Mouse (Mus musculus): ENCODE data around the gene Sema4g.

Gene Sema4g

DNA sequence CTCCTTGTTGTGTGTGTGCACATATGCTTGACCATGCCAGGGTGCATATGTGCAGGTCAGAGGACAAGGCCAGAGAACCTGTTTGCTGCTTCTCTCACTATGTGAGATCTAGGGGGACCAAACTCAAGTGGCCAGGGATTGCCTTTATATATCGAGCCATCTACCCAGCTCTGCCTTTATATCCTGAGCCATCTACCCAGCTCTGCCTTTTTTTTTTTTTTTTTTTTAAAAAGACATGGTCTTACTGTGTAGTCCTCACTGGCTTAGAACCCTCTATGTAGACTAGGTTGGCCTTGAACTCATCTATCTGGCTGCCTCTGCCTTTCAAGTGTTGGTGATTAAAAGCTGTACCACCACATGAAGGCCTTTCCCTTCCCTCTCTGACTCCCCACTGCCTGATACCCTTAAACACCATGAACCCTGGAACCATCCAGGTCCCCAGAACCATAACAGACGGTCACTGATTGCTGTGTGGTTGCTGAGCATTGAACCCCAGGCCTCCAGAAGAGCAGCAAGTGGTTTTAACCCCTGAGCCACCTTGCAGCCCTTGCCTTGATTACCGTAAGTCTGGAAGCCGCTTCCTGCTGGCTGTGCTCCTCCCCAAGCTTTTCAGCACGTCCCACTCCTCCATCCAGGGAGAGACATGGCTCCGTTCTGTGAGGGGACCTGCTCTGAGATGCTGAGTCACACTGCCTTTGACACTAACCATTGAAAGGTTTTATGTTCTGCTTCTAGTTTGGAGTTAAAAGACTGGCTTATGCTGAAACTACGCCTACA lies 15.0 kb downstream of the Sema4g start:
- DNase-seq (ENCODE audit: low read depth, low spot score): no peak

DNA sequence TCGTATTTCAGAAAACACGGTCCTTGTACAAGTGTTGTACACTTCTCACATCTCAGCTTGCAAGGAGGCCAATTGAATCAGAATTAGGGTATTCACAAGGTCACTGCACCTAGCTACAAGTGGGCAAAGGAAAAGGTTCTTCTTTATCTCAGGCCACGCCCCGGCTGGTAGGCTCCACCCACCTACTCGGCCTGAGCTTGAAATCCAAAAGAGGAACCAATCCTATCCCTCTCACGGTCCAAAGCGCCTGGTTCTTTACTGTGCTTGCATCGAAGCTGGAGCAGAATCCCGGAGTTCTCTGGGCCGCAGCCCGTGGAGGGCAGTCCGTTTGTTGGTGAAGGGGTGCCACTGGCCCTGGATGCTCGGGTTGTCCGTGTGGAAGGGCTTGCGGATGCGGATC lies 16.5 kb downstream of the Sema4g start, which contains the start of gene Twnk:
Twnk (plus strand) TSS at position 220 of the 400 bp plus-strand sequence.
- peak; percentile 92 for DNase-seq (ENCODE audit: low read depth, low spot score)

DNA sequence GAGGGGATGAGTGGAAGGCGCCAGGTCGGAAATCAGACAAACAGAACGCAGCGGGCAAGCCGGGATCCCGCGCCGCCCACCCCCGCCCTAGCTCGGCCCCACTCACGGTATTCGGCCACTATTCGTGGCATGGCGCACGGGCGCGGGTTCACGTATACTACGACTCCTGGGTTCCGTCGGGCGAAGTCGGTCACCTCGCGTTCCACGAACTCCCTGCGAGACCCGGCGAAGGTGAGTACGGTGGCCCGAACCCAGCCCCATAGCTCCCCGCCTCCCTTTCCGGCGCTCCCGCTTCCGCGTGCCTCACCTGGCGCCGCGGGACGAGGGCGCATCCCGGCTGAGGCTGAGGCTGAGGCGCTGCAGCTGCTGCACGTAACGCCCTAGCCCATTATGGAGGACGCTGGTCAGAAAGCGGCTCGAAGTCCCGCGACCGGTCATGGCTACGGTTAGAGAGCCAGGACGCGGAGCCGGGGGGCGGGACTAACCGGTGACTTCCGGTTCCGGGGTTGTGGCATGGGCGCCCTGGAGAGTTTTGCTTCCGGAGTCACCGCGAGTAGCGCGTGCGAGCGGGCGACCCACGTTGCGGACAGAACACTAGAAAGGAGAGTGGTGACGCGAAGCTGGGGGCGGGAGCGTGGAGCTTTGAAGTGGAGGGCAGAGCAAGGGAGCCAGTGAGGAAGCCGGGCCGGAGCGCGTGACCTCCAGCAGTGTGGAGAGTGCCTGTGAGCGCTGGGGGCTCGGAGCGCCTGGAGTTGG lies 17.2 kb downstream of the Sema4g start, which contains the start of gene Mrpl43:
Mrpl43 (minus strand) TSS at position 486 of the 756 bp plus-strand sequence.
- DNase-seq (ENCODE audit: low read depth, low spot score): peak; percentile 94

DNA sequence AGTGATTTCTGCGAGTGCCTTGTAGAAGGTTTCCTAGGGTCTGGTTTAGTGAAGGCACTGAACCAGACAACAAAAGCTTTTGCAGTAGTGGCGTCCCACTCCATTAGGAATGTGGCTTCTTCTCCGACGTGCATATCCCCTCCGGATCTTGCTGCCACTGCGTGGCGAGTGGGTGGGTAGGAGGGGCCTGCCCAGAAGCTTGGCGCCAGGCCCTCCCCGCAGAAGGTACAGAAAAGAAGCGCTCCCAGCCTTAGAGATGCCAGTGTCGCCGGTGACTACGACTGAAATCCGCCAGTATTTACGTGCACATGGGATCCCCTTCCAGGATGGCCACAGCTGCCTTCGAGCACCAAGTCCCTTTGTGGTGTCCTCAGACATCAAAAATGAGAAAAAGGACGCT lies 18.1 kb downstream of the Sema4g start:
- DNase-seq (ENCODE audit: low read depth, low spot score): no peak

DNA sequence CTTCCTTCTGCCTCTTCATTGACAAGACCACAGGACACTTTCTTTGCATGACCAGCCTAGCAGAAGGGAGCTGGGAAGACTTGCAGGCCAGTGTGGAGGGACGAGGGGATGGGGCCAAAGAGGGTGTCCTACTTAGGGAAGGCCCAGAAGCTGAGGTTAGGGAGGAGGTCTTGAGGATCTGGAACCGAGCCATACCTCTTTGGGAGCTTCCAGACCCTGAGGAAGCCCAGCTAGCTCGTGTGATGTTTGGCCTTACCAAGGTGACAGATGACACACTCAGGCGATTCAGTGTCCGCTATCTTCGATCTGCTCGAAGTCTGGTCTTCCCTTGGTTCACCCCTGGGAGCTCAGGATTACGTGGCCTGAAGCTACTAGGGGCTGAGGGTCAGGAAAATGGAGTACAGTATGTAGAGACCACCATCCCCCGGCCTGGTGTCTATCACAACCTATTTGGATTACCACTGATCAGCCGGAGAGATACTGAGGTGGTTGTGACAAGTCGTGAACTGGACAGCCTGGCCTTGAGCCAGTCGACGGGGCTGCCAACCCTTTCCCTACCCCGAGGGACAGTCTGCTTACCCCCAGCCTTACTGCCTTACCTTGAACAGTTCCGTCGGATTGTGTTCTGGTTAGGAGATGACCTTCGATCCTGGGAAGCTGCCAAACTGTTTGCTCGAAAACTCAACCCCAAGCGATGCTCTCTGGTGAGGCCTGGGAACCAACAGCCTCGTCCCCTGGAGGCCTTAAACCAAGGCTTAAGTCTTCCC lies 18.7 kb downstream of the Sema4g start:
- no peak for DNase-seq (ENCODE audit: low read depth, low spot score)

DNA sequence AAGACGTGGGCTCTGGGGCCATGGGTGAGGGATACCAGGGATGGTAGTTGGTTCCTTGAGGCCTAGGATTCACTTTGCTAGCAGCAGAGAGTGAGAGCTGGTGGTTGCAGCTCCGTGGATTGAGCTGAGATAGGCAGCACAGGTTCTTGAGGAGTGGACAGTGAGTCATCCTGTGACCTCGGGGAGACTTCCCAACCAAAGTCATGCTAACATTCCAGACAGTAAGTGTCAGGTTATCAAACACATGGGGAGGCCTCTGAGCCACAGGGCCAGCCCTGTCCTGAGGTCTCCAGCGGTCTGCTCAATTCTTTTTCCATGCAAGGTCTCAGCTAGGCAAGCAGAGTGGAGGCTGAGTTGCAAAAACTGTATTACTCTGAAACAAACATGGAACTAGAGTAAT lies 21.7 kb downstream of the Sema4g start:
- DNase-seq (ENCODE audit: low read depth, low spot score): no peak

DNA sequence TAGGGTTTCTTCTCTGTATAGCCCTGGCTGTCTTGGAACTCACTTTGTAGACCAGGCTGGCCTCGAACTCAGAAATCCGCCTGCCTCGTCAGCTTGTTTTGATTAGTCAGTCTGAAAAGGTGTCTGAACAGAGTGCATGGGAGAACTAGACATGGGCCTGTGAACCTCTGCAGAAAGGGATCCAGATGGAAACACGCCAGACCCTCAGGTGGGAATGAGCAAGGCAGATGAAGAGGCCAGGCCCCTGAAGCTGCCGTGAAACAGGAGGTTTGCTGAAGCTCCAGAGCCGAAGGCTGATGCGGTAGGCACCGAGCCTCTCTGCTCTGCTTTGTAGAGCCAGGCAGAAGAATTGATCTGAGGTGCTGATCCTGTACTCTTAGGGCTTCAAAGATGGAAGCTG lies 23.3 kb downstream of the Sema4g start:
- no peak for DNase-seq (ENCODE audit: low read depth, low spot score)

DNA sequence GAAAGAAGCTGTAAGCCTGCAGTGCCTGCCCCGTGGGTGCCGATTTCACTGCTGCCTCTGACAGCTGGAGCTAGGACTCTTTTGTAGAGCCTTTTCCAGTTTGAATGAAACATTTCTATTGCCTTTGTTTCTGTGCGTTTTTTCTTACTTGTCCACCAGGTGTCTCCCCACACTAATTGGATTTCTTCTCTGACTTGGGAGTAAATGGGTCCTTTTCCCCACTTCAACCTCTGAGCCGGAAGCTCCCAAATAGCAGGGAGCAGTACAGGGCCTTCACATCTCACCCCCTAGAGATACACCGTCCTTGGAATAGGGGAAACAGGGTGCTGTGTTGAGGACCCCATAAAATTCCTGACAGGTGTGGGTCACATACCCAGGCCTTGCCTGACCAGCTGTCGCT lies 23.7 kb downstream of the Sema4g start:
- peak; percentile 39 for DNase-seq (ENCODE audit: low read depth, low spot score)

DNA sequence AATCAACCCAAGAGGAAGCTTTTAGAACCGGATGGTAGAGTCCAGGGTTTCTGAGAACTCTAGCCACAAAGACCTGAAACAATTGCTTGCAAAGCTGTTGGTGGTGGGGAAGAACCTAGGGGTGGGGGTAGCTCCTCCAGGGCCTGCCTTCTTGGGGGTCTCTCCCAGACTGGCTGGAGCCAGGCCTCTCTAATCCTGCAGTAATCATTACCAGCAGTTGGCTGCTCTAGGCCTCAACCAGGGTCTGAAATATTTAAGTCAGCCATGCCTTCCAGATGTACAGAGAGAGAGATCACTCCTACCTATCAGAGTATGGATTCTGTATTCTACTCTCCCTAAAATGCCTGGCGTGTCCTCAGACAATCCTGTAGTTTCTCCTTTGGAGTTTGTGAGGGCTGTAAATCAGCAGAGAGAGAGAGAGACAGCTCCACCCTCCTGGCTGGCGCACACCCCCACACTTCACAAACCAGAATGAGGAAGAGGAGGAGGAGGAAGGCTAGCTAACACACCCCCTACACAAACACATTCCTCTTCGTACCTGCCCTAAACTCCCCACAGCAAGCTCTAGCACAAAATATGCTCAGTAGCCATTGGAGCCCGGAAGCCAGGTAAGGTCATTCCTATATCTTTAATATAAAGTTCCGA lies 24.8 kb downstream of the Sema4g start:
- no peak for DNase-seq (ENCODE audit: low read depth, low spot score)

DNA sequence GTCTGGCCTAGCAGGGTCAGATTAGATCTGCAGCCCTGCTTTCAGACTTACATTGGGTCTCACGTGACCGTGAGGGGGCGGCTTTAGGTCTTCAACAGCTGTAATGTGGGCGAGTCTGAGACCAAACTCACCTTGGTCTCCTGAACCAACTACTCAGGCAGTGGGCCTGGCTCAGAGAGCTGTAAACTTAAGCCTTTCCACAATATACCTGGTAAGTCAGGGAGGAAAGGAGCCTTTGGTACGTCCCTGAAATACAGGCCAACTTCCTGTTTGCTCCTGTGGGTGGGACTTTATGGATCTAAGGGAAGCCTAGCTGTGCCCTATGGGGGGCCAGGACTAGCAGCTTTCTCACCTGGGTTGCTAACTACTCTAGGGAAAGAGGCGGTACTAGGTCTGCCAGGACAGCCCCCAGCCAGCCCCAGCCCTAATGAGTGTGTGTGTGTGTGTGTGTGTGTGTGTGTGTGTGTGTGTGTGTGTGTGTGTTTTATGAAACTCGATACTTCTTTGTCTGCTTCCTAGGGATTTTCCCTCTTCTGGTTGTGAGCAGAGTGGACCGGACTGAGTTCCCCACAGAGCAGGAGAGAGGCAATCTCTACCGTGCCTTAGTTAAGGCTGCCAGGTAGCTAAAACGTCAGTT lies 25.6 kb downstream of the Sema4g start, which contains the start of gene Lzts2:
Lzts2 (plus strand) TSS at position 80 of the 637 bp plus-strand sequence.
- DNase-seq (ENCODE audit: low read depth, low spot score): peak; percentile 68

DNA sequence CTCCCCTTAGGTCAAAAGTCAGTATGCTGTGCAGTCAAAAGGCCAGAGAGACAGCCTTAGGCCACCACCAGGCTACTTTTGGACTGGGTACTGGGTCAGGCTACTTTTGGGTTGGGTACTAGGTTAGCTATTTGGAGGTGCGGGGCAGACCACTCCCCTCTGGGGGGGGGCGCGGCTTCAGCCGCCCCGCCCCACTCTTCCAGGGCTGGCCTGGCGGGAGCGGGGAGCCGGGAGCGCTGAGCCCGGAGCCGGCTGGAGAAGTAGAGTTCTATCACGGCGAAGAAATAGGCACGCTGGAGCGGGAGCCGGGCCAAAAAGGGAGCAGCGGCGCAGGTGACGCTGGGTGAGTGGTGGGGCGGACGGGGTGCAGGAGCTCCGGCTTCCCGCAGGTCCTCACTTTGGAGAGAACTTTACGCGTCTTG lies 26.1 kb downstream of the Sema4g start:
- DNase-seq (ENCODE audit: low read depth, low spot score): peak; percentile 66

DNA sequence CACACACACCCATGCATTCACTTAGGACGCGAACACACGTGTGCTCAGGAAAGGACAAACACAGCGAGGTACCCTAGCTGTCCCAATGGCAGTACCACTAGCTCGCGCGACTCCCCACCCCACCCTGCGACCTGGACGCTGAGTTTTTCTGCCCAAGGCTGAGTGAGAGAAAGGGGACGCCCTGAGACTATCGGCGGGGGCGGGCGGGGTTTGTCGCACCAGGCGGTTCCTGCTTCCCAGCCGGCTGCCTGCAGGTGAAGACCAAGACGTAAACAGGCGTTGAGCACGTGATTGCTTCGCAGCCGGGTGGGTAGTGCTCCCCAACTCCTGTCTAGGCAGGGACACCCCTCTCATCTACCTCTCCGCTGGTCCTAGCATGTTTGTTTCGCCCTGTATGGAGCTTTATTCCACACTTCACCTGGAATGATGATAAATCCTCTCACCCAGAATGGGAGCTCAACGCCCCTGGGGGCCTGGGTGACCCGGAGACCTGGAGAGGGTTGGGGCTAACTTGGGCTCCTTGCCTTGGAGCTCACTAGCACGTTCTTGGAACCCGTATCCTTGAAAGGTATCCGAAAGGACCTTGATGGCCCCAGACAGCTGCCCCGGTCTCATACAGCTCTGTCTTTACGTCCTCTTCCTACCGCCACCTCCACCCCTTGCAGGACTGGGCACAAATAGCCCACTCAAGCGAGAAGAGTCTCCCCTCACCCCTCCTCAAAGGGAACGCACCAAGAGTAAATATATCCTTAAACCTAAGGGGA lies 26.8 kb downstream of the Sema4g start:
- peak; percentile 91 for DNase-seq (ENCODE audit: low read depth, low spot score)

DNA sequence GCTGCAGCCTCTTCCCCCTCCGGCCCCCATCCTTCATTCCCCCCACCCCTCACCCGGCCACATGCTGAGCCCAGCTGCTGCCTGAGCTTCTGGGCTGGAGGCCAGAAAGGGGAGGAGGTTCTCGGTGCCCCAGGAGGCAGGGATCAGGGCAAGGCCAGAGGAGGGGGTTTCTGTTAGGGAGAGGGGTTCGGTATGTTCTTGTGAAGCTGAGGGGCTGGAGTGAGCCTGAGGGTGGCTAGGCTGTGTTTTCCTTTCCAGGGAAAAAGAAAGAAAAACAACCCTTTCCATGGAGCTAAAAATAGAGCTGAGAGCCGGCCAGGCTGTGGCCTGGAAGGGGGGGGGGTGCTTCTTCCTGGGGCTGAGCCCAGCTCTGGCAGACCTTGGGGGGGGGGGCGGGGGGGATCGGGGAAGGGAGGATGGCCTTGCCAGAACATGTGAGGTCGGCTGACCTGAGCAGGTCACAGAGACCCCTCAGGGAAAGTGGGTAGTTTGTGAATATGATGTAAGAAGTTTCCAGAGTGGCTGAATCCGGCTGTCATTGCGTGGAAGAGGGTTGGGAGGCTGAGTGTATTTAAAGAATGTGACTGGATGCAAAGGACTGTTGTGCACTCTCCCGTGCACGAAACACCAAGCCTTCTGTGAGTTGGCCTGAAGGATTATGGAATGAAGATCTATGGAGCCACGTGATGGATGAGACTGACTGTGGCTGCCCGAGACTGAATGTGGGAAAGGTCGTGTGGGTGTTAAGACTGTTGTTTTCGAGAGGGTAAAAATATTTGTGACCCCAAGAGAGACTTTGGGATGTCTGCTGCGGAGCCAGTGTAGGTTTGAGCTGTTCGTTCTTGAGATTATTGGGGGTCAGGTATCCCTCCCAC lies 27.7 kb downstream of the Sema4g start:
- peak; percentile 83 for DNase-seq (ENCODE audit: low read depth, low spot score)

DNA sequence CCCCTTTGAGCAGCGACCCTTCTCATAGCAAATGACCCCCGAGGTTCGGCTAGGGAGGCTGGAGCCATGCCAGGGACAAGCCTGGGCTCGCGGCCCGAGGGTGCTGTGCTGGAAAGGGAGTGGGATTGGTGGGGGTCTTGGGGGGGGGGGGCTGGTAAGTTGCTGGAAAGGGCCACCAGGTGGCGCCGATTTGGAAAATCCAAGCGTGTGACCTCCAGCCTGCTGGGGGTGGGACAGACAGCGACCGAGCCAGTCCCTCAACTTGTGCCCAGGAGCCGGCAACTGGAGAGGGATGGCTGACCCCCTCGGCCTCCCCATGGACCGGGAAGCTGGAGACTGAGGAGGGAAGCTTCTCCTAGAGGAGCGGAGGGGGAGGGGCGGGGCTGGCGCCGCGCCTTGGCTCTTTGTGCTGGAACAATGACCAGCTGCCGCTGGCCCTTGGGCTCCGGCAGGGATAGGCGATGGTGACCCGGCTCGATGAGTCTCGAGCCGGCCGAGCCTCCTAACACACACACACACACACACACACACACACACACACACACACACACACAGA lies 28.4 kb downstream of the Sema4g start:
- peak; percentile 67 for DNase-seq (ENCODE audit: low read depth, low spot score)

DNA sequence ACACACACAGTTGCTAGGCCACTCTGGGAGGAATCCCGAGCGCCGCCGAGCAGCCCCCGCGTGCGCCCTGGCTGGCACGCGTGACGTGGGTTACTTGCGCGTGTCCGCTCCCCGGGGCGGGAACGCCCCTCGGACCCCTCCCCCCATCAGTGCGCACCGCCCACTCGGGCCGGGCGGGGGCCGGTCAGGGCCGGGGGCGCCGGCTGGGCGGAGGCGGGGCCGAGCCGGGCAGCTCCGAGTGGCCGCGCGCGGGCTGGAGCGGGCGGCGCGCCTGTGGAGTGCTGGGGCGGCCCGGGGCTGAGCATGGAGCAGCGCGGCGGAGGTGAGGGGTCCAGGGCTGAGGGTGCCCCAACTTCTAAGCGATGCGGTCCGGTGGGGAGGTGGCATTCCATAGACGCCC lies 29.0 kb downstream of the Sema4g start:
- no peak for DNase-seq (ENCODE audit: low read depth, low spot score)

DNA sequence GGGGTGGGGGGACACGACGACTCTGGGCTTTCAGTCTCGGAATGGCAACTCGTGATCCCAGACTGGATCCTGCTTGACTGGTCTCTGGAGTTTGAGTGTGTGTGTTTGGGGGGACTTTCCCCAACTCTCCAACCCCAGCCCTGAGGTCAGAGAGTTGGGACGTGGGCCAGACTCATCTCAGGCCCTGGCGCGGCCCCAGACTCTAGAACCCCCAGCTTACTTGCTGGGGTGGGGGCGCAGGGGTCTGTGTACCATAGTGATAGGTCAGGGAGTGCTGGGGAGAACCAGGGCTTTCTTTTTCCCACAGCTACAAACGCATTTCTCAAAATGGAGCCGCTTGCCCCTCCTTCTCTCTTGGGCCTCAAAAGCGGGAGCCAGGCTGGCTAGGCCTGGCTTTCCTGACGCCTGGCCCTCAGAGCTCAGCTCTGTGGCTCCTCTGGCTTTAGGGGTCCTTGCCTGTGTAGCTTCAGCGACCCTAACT lies 29.5 kb downstream of the Sema4g start:
- no peak for DNase-seq (ENCODE audit: low read depth, low spot score)

DNA sequence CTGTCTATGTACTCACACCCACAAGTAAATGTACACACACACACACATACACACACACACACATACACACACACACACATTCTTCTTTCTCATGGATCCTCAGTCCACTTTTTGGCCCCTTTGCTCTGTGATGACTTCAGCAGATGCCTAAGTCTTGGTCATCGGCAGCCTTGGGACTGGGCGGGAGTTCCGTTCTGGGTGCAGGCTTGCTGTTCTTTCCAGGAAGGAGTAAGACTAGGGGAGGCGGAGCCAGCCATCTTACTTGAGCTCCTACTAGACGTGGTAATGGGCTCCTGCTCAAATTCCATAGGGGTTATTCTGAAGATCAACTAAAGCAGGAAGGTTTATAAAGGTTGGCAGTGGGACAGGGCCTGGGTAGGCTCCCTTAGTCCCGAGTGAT lies 31.4 kb downstream of the Sema4g start:
- DNase-seq (ENCODE audit: low read depth, low spot score): no peak

DNA sequence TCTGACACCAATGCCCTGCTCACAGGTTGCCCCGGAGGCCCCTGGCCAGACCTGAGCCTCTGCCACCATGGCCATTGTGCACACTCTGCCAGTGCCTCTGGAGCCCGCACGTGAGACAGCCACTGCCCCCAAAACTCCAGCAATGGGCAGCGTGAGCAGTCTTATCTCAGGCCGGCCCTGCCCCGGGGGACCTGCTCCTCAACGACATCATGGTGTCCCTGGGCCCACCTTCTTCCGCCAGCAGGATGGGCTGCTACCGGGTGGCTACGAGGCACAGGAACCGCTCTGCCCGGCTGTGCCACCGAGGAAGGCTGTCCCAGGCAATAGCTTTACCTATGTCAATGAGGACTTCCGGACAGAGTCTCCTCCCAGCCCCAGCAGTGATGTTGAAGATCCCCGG lies 32.5 kb downstream of the Sema4g start:
- DNase-seq (ENCODE audit: low read depth, low spot score): no peak

DNA sequence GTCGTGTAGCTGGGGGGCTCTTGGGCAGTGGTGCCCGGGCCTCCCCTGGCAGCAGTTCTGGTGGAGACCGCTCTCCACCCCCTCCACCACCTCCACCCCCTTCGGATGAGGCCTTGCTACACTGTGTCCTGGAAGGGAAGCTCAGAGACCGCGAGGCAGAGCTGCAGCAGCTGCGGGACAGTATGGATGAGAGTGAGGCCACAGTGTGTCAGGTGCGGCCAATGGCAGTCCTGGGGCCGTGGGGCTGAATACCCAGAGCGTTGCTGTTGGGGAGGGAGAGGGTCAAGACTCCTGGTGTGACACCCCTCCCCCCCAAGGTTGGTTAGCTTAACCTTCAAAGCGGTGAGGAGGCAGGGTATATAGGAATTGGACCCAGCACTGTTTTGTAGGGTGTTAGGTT lies 35.1 kb downstream of the Sema4g start:
- DNase-seq (ENCODE audit: low read depth, low spot score): no peak
